Mouse (Mus musculus): ENCODE results near the gene Ank.

The Ank gene

GRCm38 (mm10) chr15:27496596-27497299, 30.3 kb downstream of the Ank start:
- no peak for DNase-seq (ENCODE audit: low spot score in 2 of 2)

GRCm38 (mm10) chr15:27497300-27497997, 31.0 kb downstream of the Ank start:
- DNase-seq (ENCODE audit: low spot score in 2 of 2): no peak

- DNase-seq (ENCODE audit: low spot score in 2 of 2): no peak
These were observed 31.6 kb downstream of the Ank start for GRCm38 (mm10) chr15:27498078-27498477.

- DNase-seq (ENCODE audit: low spot score in 2 of 2): no peak
These were observed 33.9 kb downstream of the Ank start for GRCm38 (mm10) chr15:27500390-27500789.

- DNase-seq (ENCODE audit: low spot score in 2 of 2): no peak
These were observed 35.9 kb downstream of the Ank start for GRCm38 (mm10) chr15:27502338-27502737.

GRCm38 (mm10) chr15:27503221-27503620, 36.7 kb downstream of the Ank start:
- DNase-seq (ENCODE audit: low spot score in 2 of 2): peak; percentile 41 to 50

GRCm38 (mm10) chr15:27503801-27504730, 37.6 kb downstream of the Ank start:
- no peak for DNase-seq (ENCODE audit: low spot score in 2 of 2)

GRCm38 (mm10) chr15:27506127-27506886, 39.8 kb downstream of the Ank start:
- DNase-seq (ENCODE audit: low spot score in 2 of 2): no peak

GRCm38 (mm10) chr15:27506893-27507596, 40.6 kb downstream of the Ank start:
- no peak for DNase-seq (ENCODE audit: low spot score in 2 of 2)

- DNase-seq (ENCODE audit: low spot score in 2 of 2): no peak
These were observed 41.7 kb downstream of the Ank start for GRCm38 (mm10) chr15:27508169-27508568.

GRCm38 (mm10) chr15:27508982-27509381, 42.5 kb downstream of the Ank start:
- DNase-seq (ENCODE audit: low spot score in 2 of 2): peak; percentile 41 to 43

GRCm38 (mm10) chr15:27516927-27517326, 50.5 kb downstream of the Ank start:
- DNase-seq (ENCODE audit: low spot score in 2 of 2): no peak

GRCm38 (mm10) chr15:27518026-27518425, 51.5 kb downstream of the Ank start:
- no peak for DNase-seq (ENCODE audit: low spot score in 2 of 2)

GRCm38 (mm10) chr15:27519857-27520256, 53.4 kb downstream of the Ank start:
- no peak for DNase-seq (ENCODE audit: low spot score in 2 of 2)

- no peak for DNase-seq (ENCODE audit: low spot score in 2 of 2)
These were observed 58.9 kb downstream of the Ank start for GRCm38 (mm10) chr15:27525233-27526005.

GRCm38 (mm10) chr15:27528896-27529295, 62.4 kb downstream of the Ank start:
- DNase-seq (ENCODE audit: low spot score in 2 of 2): no peak

- no peak for DNase-seq (ENCODE audit: low spot score in 2 of 2)
These were observed 63.5 kb downstream of the Ank start for GRCm38 (mm10) chr15:27530023-27530422.

GRCm38 (mm10) chr15:27533036-27533435, 66.6 kb downstream of the Ank start:
- DNase-seq (ENCODE audit: low spot score in 2 of 2): no peak

GRCm38 (mm10) chr15:27535681-27536080, 69.2 kb downstream of the Ank start:
- DNase-seq (ENCODE audit: low spot score in 2 of 2): no peak

- no peak for DNase-seq (ENCODE audit: low spot score in 2 of 2)
These were observed 69.7 kb downstream of the Ank start for GRCm38 (mm10) chr15:27536186-27536585.
